Mouse (Mus musculus) limb, embryonic 10.5 days (tissue): ENCODE results near the gene Fut7. TPM values are rescaled to one million over a fixed set of nuclear protein-coding genes. Genes with fewer than 3 reads are reported as not detected.
A peak's percentile ranks its signal among the peaks of the same experiment; 100 is the strongest.

Source experiments
- DNase-seq: peaks from one replicate; pipeline ENCODE4 v3.0.0-alpha.2; 2017; ENCODE audit warnings: low spot score
- H3K27ac ChIP-seq: fragments of 300-500 bp; sonication (generic); 2 replicates; pipeline ENCODE4 v1.5.1; 2016; ENCODE audit warnings: mild to moderate bottlenecking
- H3K27me3 ChIP-seq: fragments of 300-500 bp; sonication (generic); 2 replicates; pipeline ENCODE4 v1.6.1; 2016; ENCODE audit warnings: low read depth, mild to moderate bottlenecking; ENCODE audit not compliant: poor library complexity, severe bottlenecking
- H3K36me3 ChIP-seq: fragments of 300-500 bp; sonication (generic); 2 replicates; pipeline ENCODE4 v1.6.1; 2016; ENCODE audit warnings: mild to moderate bottlenecking, moderate library complexity
- H3K4me1 ChIP-seq: fragments of 300-500 bp; sonication (generic); 2 replicates; pipeline ENCODE4 v1.6.1; 2016
- H3K4me3 ChIP-seq: fragments of 300-500 bp; sonication (generic); 2 replicates; pipeline ENCODE4 v1.5.1; 2016; ENCODE audit warnings: mild to moderate bottlenecking, moderate library complexity
- H3K9me3 ChIP-seq: fragments of 300-500 bp; sonication (generic); replicated peaks from 2 replicates; pipeline ENCODE4 v1.6.1; 2016; ENCODE audit warnings: mild to moderate bottlenecking
- WGBS: fragments of 180-500 bp; shearing (Covaris S2); methylation state at CpG from one replicate; pipeline ENCODE4 v1.1.7; 2016; 5-methylcytosine and 5-hydroxymethylcytosine counted together
- polyA plus RNA-seq: library from polyadenylated mRNA; unstranded; fragments of >200 nt; fragmentation: Nextera tagmentation; extraction: Ambion mirVana; gene quantifications from 2 replicates; pipeline ENCODE4 v1.2.1, GENCODE M21; 2016

Fut7 gene
- polyA plus RNA-seq, 1 experiment from 2014 or later, result not detected

DNA sequence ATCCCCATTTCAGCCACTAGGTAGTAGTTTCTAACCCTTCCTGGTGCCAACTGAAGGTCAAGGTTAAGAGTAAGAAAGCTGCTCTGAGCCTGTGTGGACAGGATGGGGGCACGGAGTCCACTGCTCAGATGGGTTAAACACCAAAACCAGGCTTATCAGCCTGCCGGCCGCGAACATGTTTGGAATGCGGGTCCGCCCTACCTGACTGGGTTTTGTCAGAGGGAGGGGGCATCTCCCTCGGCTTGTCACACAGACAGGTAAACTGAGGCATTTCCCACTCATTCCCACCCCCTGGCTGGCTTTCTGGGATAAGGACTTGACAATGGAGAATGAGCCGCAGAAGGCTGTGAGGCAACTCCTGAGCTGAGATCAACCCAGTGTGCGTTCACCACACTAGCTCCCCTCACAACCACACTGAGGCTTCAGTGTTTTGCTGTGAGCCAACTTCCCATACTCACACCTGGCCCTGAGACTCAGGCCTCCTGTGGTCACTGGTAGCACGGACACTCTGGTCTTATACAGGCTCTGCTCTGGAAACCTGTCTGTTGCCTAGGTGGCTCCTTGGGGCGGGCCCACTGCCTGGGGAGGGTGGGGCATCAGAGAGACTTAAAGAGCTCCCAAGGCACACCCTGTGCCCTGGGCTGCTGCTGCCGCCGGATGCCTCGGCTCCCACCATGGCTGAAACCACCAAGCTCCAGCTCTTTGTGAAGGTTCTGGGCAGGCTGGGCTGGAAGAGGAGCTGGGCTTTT is 33.3 kb downstream of the Fut7 start, which contains the start of gene Clic3:
Clic3 (plus strand) TSS at position 634 of the 749 bp plus-strand sequence.
- no peak within 1 kb of the TSS for H3K27ac ChIP-seq
- H3K9me3 ChIP-seq, result no peaks in the 10 kb centered on the region
- no peaks in the 10 kb centered on the region for H3K27me3 ChIP-seq
- H3K36me3 ChIP-seq, result peaks cover 8% of the 10 kb centered on the region; the same call in 1 of the 2 replicates
- 61% methylated on average over 14 of the region's 14 CpGs for WGBS
- no peak within 1 kb of the TSS for H3K4me3 ChIP-seq
- H3K4me1 ChIP-seq, result peaks cover 15% of the 10 kb centered on the region
- no peak for DNase-seq

DNA sequence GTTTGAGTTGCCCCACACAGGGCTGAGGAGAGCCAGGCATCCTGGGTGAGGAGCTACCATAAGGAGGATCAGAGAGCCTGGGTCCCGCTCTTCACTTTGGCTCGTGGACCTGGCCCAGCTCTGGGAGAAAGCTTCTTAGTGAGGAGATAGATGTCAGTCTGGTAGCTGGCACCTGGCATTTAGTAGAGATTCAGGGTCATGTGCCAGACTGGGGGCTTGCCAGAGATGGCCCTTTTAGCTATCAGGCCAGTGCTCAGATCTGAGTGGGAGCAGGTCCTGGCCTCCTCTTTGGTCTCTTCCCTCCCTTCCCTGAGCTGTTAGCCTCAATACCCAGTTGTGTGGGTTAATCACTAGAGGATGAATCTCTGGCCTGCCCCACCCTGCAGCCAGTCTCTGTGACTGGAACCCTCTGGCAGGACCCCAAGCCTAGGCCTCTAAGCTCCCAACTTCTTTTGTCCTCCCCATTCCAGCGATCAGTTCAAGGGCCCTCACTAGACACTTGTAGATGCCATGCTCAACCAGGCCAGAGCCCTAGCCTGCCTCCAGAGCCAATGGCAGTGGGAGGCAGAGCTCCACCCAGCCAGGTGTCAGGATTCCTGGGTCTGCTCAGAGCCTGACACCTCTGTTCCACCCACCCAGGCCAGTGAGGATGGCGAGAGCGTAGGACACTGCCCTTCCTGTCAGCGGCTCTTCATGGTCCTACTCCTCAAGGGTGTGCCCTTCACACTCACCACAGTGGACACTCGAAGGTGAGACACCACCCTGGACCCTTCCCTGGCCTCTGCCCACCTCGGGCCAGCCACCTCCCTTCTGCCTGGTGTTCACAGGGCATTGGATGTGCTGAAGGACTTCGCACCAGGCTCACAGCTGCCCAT is 34.2 kb downstream of the Fut7 start:
- Histone ChIP-seq H3K4me3 (no peak overlapping the region), H3K27me3 (no peaks in the 10 kb centered on the region), H3K4me1 (peaks cover 17% of the 10 kb centered on the region), H3K9me3 (no peaks in the 10 kb centered on the region), H3K36me3 (peaks cover 8% of the 10 kb centered on the region; the same call in 1 of the 2 replicates), H3K27ac (no peak overlapping the region)
- no peak for DNase-seq
- WGBS, result 88% methylated on average over 9 of the region's 9 CpGs

DNA sequence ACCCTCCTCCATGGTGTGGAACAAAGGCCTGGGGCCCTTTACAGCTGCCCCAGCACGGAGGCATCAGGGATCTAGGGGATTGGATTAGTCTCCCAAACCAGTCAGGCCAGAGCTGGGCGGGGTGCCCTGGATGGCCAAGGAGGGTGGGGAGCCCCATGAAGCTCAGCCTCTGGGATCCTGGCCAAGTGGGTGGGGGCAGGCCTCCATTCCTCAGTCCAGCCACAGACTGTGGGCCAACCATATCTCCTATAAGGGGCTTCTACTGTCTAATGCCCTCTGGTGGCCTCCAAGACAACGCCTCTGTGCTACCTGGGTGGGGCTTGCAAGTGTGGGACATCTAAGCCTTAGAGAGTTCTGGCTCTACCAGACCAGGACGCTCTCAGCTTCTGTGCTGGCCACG is 35.8 kb downstream of the Fut7 start:
- H3K27ac ChIP-seq, result no peak overlapping the region
- H3K9me3 ChIP-seq, result no peaks in the 10 kb centered on the region
- no peak overlapping the region for H3K4me3 ChIP-seq
- DNase-seq, result no peak
- H3K27me3 ChIP-seq, result no peaks in the 10 kb centered on the region
- 81% methylated on average over 5 of the region's 5 CpGs for WGBS
- peaks cover 17% of the 10 kb centered on the region for H3K4me1 ChIP-seq
- peaks cover 8% of the 10 kb centered on the region; the same call in 1 of the 2 replicates for H3K36me3 ChIP-seq

DNA sequence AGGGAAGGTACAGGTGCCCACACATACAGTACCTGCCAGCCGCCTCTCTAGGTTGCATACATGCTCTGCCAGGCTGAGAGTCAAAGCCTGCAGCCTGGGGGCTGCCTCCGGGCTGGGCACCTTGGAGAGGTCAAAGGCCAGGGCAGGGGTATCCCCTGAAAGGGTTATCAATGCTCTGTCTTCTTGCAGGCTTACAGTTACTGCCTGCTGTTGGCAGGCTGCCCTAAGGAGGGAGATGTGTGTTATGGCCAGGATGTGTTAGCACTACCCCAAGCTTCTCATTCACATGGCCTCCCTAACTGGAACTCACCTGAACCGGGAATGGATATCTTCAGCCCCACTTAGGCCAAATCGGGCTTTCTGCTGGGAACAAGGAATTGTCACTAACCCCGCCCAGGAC is 37.1 kb downstream of the Fut7 start:
- H3K9me3 ChIP-seq, result no peaks in the 10 kb centered on the region
- H3K27ac ChIP-seq, result peak overlapping the region; percentile 85
- peaks cover 17% of the 10 kb centered on the region for H3K4me1 ChIP-seq
- 41% methylated on average over 5 of the region's 5 CpGs for WGBS
- no peak for DNase-seq
- peaks cover 8% of the 10 kb centered on the region; the same call in 1 of the 2 replicates for H3K36me3 ChIP-seq
- H3K4me3 ChIP-seq, result peak overlapping the region; percentile 82
- H3K27me3 ChIP-seq, result no peaks in the 10 kb centered on the region

DNA sequence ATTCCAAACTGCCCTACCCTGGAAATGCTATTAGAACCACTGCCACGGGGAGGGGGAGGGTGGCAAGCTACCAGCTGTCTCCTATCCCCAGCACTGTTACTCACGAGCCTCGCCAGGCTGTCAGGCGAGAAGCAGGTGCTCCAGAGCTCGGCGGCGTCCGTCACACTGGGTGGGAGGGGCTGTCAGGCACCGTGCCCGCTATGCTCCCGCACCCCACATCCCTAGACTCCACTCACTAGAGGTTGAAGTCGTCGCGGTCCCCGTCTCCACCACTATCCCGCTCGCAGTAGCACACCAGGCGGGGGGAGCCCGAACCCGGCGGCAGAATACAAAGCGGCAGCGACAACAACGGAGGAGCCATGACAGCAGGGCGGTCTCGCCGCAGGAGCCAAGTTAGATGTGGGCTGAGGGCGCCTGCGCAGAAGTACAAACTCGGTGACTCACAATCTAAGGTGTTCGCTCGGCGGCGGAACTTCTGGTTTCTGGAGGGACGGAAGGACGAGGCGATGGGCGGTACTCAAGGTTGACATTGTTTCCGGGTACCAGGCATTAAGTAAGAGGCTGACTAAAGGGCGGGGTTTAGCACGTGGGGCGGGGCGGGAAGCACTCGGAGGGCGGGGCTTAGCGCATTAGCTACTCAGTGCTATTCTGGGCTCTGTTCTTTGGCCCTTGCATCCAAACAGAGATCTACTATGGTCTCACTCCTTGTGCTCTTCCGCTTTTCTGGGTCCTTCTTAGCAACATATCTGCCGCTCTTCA is 37.7 kb downstream of the Fut7 start, which contains the start of gene Paxx:
Paxx (minus strand) TSS at position 544 of the 759 bp plus-strand sequence.
- Histone ChIP-seq H3K4me3 (peak within 1 kb of the TSS; percentile 82), H3K4me1 (peaks cover 22% of the 10 kb centered on the region), H3K9me3 (no peaks in the 10 kb centered on the region), H3K36me3 (peaks cover 8% of the 10 kb centered on the region; the same call in 1 of the 2 replicates), H3K27me3 (no peaks in the 10 kb centered on the region), H3K27ac (peak within 1 kb of the TSS; percentile 85)
- peak; percentile 89 for DNase-seq
- under 1% methylated on average over 48 of the region's 48 CpGs for WGBS

DNA sequence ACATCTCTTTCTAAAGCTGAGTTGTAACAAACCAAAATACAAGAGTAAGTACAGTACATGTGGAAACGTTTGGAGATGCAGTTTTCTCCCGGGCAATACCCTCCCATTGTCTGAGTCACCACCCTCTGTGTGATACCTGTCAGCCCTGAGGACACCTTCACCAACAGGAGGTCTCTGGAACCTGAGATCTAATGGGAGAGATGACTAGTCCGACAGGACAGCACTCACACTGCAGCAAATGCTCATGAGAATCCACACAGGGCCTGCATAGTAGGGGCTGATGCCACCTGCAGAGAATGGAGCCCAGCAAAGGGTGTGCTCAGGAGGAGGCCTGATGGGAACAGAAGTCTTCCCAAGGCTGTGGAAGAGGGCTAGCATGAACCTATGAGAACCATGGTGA is 38.3 kb downstream of the Fut7 start:
- Histone ChIP-seq H3K36me3 (peaks cover 8% of the 10 kb centered on the region; the same call in 1 of the 2 replicates), H3K27me3 (no peaks in the 10 kb centered on the region), H3K27ac (peak overlapping the region; percentile 85), H3K9me3 (no peaks in the 10 kb centered on the region), H3K4me1 (peaks cover 27% of the 10 kb centered on the region), H3K4me3 (peak overlapping the region; percentile 82)
- WGBS, result 31% methylated on average over 3 of the region's 3 CpGs
- DNase-seq, result no peak

DNA sequence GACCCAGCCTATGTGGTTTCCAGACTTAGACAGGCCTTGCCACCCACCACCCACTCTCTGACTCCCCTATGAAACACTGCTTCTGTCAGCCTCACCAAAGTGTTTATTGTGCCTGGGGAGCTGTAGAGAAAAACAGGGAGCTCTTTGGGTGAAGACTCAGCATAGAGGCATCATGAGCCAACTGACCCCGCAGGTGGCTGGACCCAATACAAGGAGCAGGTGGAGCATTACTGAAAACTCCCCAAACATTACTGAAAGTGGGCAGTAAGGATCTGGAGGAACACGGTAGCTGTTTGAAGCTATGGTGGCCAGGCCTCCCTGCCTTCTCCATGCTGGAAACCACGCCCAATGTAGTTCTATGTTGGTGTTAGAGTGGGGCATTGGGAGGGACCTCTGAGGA is 40.6 kb downstream of the Fut7 start:
- no peak for DNase-seq
- no peaks in the 10 kb centered on the region for H3K27me3 ChIP-seq
- H3K4me1 ChIP-seq, result peaks cover 27% of the 10 kb centered on the region
- no peak overlapping the region for H3K4me3 ChIP-seq
- no peaks in the 10 kb centered on the region for H3K9me3 ChIP-seq
- H3K36me3 ChIP-seq, result peaks cover 4% of the 10 kb centered on the region; the same call in 1 of the 2 replicates
- WGBS, result 86% methylated on average over 3 of the region's 3 CpGs
- no peak overlapping the region for H3K27ac ChIP-seq

DNA sequence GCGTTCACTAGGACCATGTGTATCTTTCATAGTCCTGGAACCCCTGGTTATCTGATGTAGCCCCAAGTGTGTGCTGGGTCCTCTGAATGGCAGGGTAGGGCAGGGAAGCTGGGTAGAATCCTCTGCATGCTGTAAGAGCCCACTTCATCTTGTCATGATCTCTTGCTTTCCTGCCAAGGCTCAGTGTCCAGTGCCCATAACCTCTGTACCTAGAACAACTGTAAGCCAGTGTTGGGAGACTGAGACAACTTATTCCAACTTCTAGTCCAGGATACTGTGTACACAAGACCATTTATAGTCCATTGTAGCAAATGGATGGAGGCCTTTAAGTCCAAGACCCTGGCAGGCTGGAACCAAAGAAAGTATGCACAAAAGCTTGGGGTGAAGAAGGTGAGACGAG is 42.2 kb downstream of the Fut7 start:
- 89% methylated on average over 2 of the region's 2 CpGs for WGBS

DNA sequence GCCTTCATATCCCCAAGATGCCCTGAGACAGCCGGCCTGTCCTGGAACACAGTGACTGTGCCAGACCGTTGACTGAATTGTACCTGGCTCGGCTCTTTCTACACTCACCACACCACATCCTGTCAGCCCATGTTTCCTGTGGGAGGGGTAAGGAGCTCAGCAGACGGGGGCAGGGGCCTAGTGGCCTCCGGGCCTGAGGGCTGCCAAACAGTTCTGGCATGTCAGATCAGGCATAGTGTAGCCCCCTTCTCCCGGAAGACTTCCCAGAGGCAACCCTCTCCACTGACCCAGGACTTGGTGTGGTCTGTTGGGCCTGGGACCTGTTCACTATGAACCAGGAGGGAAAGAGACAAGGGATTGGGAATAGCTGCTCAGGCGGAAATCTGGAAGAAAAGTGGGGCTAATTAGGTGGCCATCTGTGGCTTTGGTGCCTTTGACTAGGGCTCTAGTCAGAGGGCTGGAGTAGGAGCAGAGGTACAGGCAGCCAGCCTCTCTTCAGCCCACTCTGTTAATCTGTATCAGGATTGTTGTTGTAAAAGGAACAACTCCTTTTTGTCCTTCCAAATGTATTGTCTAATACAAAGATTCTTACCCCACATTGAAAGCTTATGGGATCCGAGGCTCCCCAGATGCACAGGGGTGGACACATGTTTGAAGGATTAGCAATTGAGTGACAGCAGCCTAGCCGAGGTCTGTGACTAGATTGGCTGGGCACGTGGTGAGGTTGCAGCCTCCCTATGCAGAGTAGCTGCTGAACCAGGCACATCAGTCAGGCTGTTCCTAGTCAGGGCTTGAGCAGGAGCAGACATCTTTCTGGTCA is 43.0 kb downstream of the Fut7 start:
- no peaks in the 10 kb centered on the region for H3K9me3 ChIP-seq
- H3K36me3 ChIP-seq, result no peaks in the 10 kb centered on the region
- whole genome bisulfite sequencing, result 56% methylated on average over 10 of the region's 10 CpGs
- peak overlapping the region; percentile 72 for H3K27ac ChIP-seq
- H3K27me3 ChIP-seq, result no peaks in the 10 kb centered on the region
- H3K4me3 ChIP-seq, result no peak overlapping the region
- no peak for DNase-seq
- peaks cover 16% of the 10 kb centered on the region for H3K4me1 ChIP-seq

More for the DNA sequence above, 42.2 kb downstream of the Fut7 start:
- Histone ChIP-seq H3K9me3 (no peaks in the 10 kb centered on the region), H3K4me1 (peaks cover 20% of the 10 kb centered on the region), H3K36me3 (no peaks in the 10 kb centered on the region), H3K4me3 (no peak overlapping the region), H3K27ac (peak overlapping the region; percentile 72), H3K27me3 (no peaks in the 10 kb centered on the region)
- DNase-seq, result no peak

DNA sequence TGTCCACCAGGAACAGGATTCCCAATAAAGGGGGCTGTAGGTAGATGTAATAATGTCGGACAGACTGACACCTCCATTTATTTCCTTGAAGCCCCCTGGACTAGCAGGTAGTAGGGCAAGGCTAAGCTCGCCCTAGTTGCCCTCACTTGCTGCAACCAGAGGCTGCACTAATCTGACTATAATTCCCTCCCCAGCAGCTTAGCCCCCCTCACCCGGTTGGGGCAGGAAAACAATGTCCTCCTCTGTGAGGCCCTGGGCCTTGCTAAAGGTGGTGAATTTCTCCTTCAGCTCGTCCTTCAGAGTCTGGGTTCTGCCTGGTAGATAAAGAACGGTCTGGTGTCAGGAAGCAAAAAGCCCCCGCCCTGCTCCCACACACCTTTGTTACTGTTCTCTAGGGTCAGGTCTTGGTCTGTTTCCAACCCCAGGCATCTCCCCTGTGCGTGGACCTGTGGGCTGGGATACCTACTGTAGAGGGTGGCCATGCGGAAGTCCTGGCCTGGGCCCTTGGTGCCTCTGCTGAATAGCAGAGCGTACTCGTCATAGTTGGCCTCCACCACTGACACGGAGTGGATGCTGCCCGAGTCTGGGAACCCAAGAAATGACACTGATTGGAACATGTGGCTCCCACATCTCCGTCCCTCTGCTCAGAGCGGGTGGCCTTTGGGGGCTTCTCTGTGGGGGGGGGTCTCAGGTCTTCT is 44.7 kb downstream of the Fut7 start:
- WGBS, result 83% methylated on average over 14 of the region's 14 CpGs
- DNase-seq, result no peak
- H3K27ac ChIP-seq, result no peak overlapping the region
- no peaks in the 10 kb centered on the region for H3K27me3 ChIP-seq
- no peaks in the 10 kb centered on the region for H3K36me3 ChIP-seq
- H3K4me3 ChIP-seq, result no peak overlapping the region
- no peaks in the 10 kb centered on the region for H3K9me3 ChIP-seq
- H3K4me1 ChIP-seq, result peaks cover 10% of the 10 kb centered on the region
